Mouse (Mus musculus): Measurements from ENCODE around the gene Idnk. TPM values are rescaled to one million over a fixed set of nuclear protein-coding genes. Genes with fewer than 3 reads are reported as not detected.

The Idnk gene
- total RNA-seq (2014; fragmentation: Nextera tagmentation) = 63.2 and 66.5 TPM in 2 replicates
- total RNA-seq (2017) = 46.4 and 46.7 TPM in 2 replicates
- polyA plus RNA-seq (2012) = 14.8 and 16.2 TPM in 2 replicates

- Histone ChIP-seq H3K4me3 (ENCODE audit: low read depth, low read length) (peak within 1 kb of the TSS; percentile 100), H3K4me1 (ENCODE audit: insufficient read depth, low read depth, low read length) (peaks cover 24% of the 10 kb centered on the region), H3K27me3 (ENCODE audit: insufficient read depth, low read length) (no peaks in the 10 kb centered on the region; the same call in 1 of the 2 replicates), H3K36me3 (replicated peaks) (peaks cover 31% of the 10 kb centered on the region), H3K9me3 (replicated peaks) (peaks cover 2% of the 10 kb centered on the region; the same call in 1 of the 2 replicates)
- TF ChIP-seq POLR2AphosphoS5 (IDR thresholded peaks at IDR 0.05; ENCODE audit: insufficient replicate concordance, low read depth, low read length) = no peak
- no peak for TF ChIP-seq GATA2 (IDR thresholded peaks at IDR 0.05; ENCODE audit: borderline replicate concordance, low read depth, low read length)
- no peak for TF ChIP-seq TAL1 (conservative IDR thresholded peaks at IDR 0.05; ENCODE audit: low read depth, low read length)
- TF ChIP-seq CTCF (IDR thresholded peaks at IDR 0.05; ENCODE audit: low read depth, low read length) = no peak
- TF ChIP-seq GATA1 (IDR thresholded peaks at IDR 0.05; ENCODE audit: borderline replicate concordance, low read length) = no peak
- peak; percentile 85 for DNase-seq (ENCODE audit: low spot score)
- ATAC-seq (ENCODE audit: extremely low read depth, insufficient number of reproducible peaks, low FRiP score, poor library complexity, severe bottlenecking) = peak; percentile 87
Measured at GRCm38 (mm10) chr13:58157447-58158098, at the start of gene Idnk. Gene Idnk (plus strand): TSS chr13:58157649.

- DNase-seq (ENCODE audit: low spot score) (no peak), ATAC-seq (ENCODE audit: extremely low read depth, insufficient number of reproducible peaks, low FRiP score, poor library complexity, severe bottlenecking) (no peak)
- no peak for TF ChIP-seq CTCF (IDR thresholded peaks at IDR 0.05; ENCODE audit: low read depth, low read length)
- no peak for TF ChIP-seq GATA1 (IDR thresholded peaks at IDR 0.05; ENCODE audit: borderline replicate concordance, low read length)
- TF ChIP-seq GATA2 (IDR thresholded peaks at IDR 0.05; ENCODE audit: borderline replicate concordance, low read depth, low read length) = no peak
- no peak for TF ChIP-seq TAL1 (conservative IDR thresholded peaks at IDR 0.05; ENCODE audit: low read depth, low read length)
- TF ChIP-seq POLR2AphosphoS5 (IDR thresholded peaks at IDR 0.05; ENCODE audit: insufficient replicate concordance, low read depth, low read length) = no peak
- Histone ChIP-seq H3K4me3 (ENCODE audit: low read depth, low read length) (no peak overlapping the region), H3K9me3 (replicated peaks) (no peaks in the 10 kb centered on the region), H3K36me3 (replicated peaks) (no peaks in the 10 kb centered on the region), H3K4me1 (ENCODE audit: insufficient read depth, low read depth, low read length) (no peaks in the 10 kb centered on the region), H3K27me3 (ENCODE audit: insufficient read depth, low read length) (no peaks in the 10 kb centered on the region)
Measured at GRCm38 (mm10) chr13:58111306-58111705, 46.1 kb upstream of the Idnk start.

- TF ChIP-seq CTCF (IDR thresholded peaks at IDR 0.05; ENCODE audit: low read depth, low read length) (no peak), GATA1 (IDR thresholded peaks at IDR 0.05; ENCODE audit: borderline replicate concordance, low read length) (no peak)
- Histone ChIP-seq H3K36me3 (replicated peaks) (no peaks in the 10 kb centered on the region), H3K27me3 (ENCODE audit: insufficient read depth, low read length) (no peaks in the 10 kb centered on the region)
Measured at GRCm38 (mm10) chr13:58112191-58112590, 45.3 kb upstream of the Idnk start.

GRCm38 (mm10) chr13:58112601-58113041, 44.8 kb upstream of the Idnk start:
- DNase-seq (ENCODE audit: low spot score) (no peak), ATAC-seq (ENCODE audit: extremely low read depth, insufficient number of reproducible peaks, low FRiP score, poor library complexity, severe bottlenecking) (no peak)
- TF ChIP-seq CTCF (IDR thresholded peaks at IDR 0.05; ENCODE audit: low read depth, low read length) (no peak), TAL1 (conservative IDR thresholded peaks at IDR 0.05; ENCODE audit: low read depth, low read length) (no peak), GATA2 (IDR thresholded peaks at IDR 0.05; ENCODE audit: borderline replicate concordance, low read depth, low read length) (no peak), GATA1 (IDR thresholded peaks at IDR 0.05; ENCODE audit: borderline replicate concordance, low read length) (no peak), POLR2AphosphoS5 (IDR thresholded peaks at IDR 0.05; ENCODE audit: insufficient replicate concordance, low read depth, low read length) (no peak)
- no peaks in the 10 kb centered on the region for H3K9me3 ChIP-seq (replicated peaks)
- H3K36me3 ChIP-seq (replicated peaks) = no peaks in the 10 kb centered on the region
- H3K4me1 ChIP-seq (ENCODE audit: insufficient read depth, low read depth, low read length) = no peaks in the 10 kb centered on the region
- H3K4me3 ChIP-seq (ENCODE audit: low read depth, low read length) = no peak overlapping the region
- no peaks in the 10 kb centered on the region for H3K27me3 ChIP-seq (ENCODE audit: insufficient read depth, low read length)

More at GRCm38 (mm10) chr13:58112191-58112590, 45.3 kb upstream of the Idnk start:
- Histone ChIP-seq H3K9me3 (replicated peaks) (no peaks in the 10 kb centered on the region), H3K4me3 (ENCODE audit: low read depth, low read length) (no peak overlapping the region), H3K4me1 (ENCODE audit: insufficient read depth, low read depth, low read length) (no peaks in the 10 kb centered on the region)
- DNase-seq (ENCODE audit: low spot score) = no peak
- no peak for ATAC-seq (ENCODE audit: extremely low read depth, insufficient number of reproducible peaks, low FRiP score, poor library complexity, severe bottlenecking)

GRCm38 (mm10) chr13:58113061-58113900, 44.2 kb upstream of the Idnk start, which contains the start of gene Klhl3:
Gene Klhl3 (minus strand): TSS chr13:58113592.
- Histone ChIP-seq H3K36me3 (replicated peaks) (no peaks in the 10 kb centered on the region), H3K9me3 (replicated peaks) (no peaks in the 10 kb centered on the region), H3K4me1 (ENCODE audit: insufficient read depth, low read depth, low read length) (no peaks in the 10 kb centered on the region), H3K27me3 (ENCODE audit: insufficient read depth, low read length) (no peaks in the 10 kb centered on the region), H3K4me3 (ENCODE audit: low read depth, low read length) (no peak within 1 kb of the TSS)
- no peak for ATAC-seq (ENCODE audit: extremely low read depth, insufficient number of reproducible peaks, low FRiP score, poor library complexity, severe bottlenecking)
- DNase-seq (ENCODE audit: low spot score) = no peak
- no peak for TF ChIP-seq TAL1 (conservative IDR thresholded peaks at IDR 0.05; ENCODE audit: low read depth, low read length)
- no peak for TF ChIP-seq CTCF (IDR thresholded peaks at IDR 0.05; ENCODE audit: low read depth, low read length)
- no peak for TF ChIP-seq GATA1 (IDR thresholded peaks at IDR 0.05; ENCODE audit: borderline replicate concordance, low read length)
- no peak for TF ChIP-seq POLR2AphosphoS5 (IDR thresholded peaks at IDR 0.05; ENCODE audit: insufficient replicate concordance, low read depth, low read length)
- TF ChIP-seq GATA2 (IDR thresholded peaks at IDR 0.05; ENCODE audit: borderline replicate concordance, low read depth, low read length) = no peak

- no peak for TF ChIP-seq TAL1 (conservative IDR thresholded peaks at IDR 0.05; ENCODE audit: low read depth, low read length)
- TF ChIP-seq GATA1 (IDR thresholded peaks at IDR 0.05; ENCODE audit: borderline replicate concordance, low read length) = no peak
- no peak for TF ChIP-seq CTCF (IDR thresholded peaks at IDR 0.05; ENCODE audit: low read depth, low read length)
- no peak for TF ChIP-seq POLR2AphosphoS5 (IDR thresholded peaks at IDR 0.05; ENCODE audit: insufficient replicate concordance, low read depth, low read length)
- no peaks in the 10 kb centered on the region for H3K36me3 ChIP-seq (replicated peaks)
- no peak for ATAC-seq (ENCODE audit: extremely low read depth, insufficient number of reproducible peaks, low FRiP score, poor library complexity, severe bottlenecking)
- H3K9me3 ChIP-seq (replicated peaks) = no peaks in the 10 kb centered on the region
- H3K4me3 ChIP-seq (ENCODE audit: low read depth, low read length) = no peak overlapping the region
- no peak for DNase-seq (ENCODE audit: low spot score)
- H3K27me3 ChIP-seq (ENCODE audit: insufficient read depth, low read length) = no peaks in the 10 kb centered on the region
- H3K4me1 ChIP-seq (ENCODE audit: insufficient read depth, low read depth, low read length) = no peaks in the 10 kb centered on the region
Measured at GRCm38 (mm10) chr13:58115227-58115626, 42.2 kb upstream of the Idnk start.

All from G1E (cell line).